Mouse (Mus musculus) ES-E14 (cell line): Measurements from ENCODE around the gene Avil.

Source experiments
- MAFK ChIP-seq: IDR thresholded peaks from 2 replicates; pipeline ENCODE4 v1.6.1; 2014; ENCODE audit warnings: mild to moderate bottlenecking, low read depth, low read length, inconsistent platforms; ENCODE audit not compliant: insufficient read depth
- ZC3H11A ChIP-seq: IDR thresholded peaks from 2 replicates; pipeline ENCODE4 v1.6.1; 2012; ENCODE audit warnings: low read depth, mild to moderate bottlenecking, inconsistent platforms, low read length, borderline replicate concordance

DNA sequence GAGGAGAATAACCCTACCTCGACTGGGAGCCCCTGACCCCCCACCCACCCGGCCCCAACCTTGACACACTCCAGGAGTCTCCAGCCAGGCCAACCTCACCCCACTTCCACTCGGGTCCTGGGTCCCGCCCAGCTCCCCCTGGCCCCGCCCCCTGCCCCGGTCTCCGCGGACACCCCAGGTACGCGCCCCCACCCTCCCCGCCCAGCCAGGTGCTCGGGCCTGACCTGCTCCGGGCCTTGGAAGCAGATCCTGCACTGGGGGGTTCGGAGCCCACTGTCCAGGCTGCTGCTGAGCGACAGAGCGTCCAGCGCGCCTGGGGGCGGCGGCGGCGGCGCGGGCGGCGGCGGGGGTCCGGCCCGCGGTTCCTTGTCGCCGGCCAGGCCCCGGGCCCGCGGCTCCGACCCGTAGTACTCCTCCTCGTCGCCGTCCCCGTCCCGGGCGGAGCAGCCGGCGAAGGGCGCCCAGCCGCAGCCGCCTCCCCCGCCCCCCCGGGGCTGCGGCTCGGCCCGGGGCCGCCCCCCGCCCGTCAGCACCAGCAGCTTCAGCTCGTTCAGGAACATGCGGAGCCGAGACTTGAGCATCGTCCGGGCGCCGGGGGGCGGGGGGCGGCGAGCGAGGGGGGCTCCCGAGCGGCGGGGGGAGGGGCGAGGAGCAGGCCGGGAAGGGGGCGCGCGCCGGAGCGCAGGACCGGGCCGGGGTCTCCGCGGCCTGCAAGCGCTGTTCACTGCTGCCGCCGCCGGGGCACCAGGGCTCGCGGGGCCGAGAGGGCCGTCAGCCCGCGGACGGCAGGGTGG lies 58.9 kb downstream of the Avil start:
- TF ChIP-seq ZC3H11A (no peak), MAFK (no peak)
